9 mouse cellular contexts compared by ENCODE assay signal in genomic region chr5:146687541-146688313, GRCm38 (mm10).
DNase-seq lines count a peak whose midpoint lies in the region; ATAC-seq and TF ChIP-seq lines count a peak whose summit lies in the region.
"Had no signal": no experiment of that assay in that cellular context is flagged by ENCODE, and none has a peak within 500 bp of the region (broad histone marks: within the 10 kb centered on the region; RNA-seq: fewer than 3 reads in every experiment).

No protein-coding gene starts in this region.

- H3K36me3 ChIP-seq in kidney, embryonic 14.5 days (ENCODE audit: control insufficient read depth, insufficient read depth, low read length) = no peaks in the 10 kb centered on the region
- no peaks in the 10 kb centered on the region for H3K36me3 ChIP-seq in liver, embryonic 16.5 days (ENCODE audit: control insufficient read depth, insufficient read depth)
- no peaks in the 10 kb centered on the region for H3K36me3 ChIP-seq in small intestine, adult 2 months (ENCODE audit: control insufficient read depth, insufficient read depth, low read length)
- H3K36me3 ChIP-seq: midbrain, embryonic 15.5 days had no signal

- H3K27me3 ChIP-seq in kidney, embryonic 14.5 days (ENCODE audit: control insufficient read depth, insufficient read depth, low read length) = peaks cover 3% of the 10 kb centered on the region; the same call in 1 of the 2 replicates
- H3K27me3 ChIP-seq in liver, embryonic 16.5 days (ENCODE audit: control insufficient read depth, insufficient read depth, low read depth, low read length) = no peaks in the 10 kb centered on the region
- H3K27me3 ChIP-seq in small intestine, adult 2 months (ENCODE audit: control insufficient read depth, insufficient read depth, low read length) = no peaks in the 10 kb centered on the region

- H3K4me1 ChIP-seq in kidney, embryonic 14.5 days (ENCODE audit: control insufficient read depth, insufficient read depth, low read length) = peaks cover 27% of the 10 kb centered on the region
- H3K4me1 ChIP-seq in liver, embryonic 16.5 days (ENCODE audit: control insufficient read depth, low read depth, low read length) = peaks cover 24% of the 10 kb centered on the region
- peaks cover 53% of the 10 kb centered on the region for H3K4me1 ChIP-seq in small intestine, adult 2 months (ENCODE audit: control insufficient read depth, insufficient read depth, insufficient read length, low read length)
- H3K4me1 ChIP-seq: midbrain, embryonic 15.5 days had no signal

- no peak overlapping the region for H3K9ac ChIP-seq in kidney, embryonic 14.5 days (ENCODE audit: low read depth, low read length)
- H3K9ac ChIP-seq in liver, embryonic 16.5 days (ENCODE audit: low read depth, low read length) = peak overlapping the region; percentile 38; the same call in 1 of the 2 replicates
- H3K9ac ChIP-seq: midbrain, embryonic 15.5 days had no signal

- peak; percentile 16 to 47; a peak in 2 of 4 replicates for ATAC-seq in hematopoietic stem cell, adult 5-6 weeks (replicated peaks in 1 of 2; ENCODE audit: insufficient read depth in 1 of 2, low FRiP score in 2 of 2, low TSS enrichment in 1 of 2, low read depth in 1 of 2, poor library complexity in 2 of 2, severe bottlenecking in 2 of 2)
- ATAC-seq in kidney, embryonic 14.5 days (ENCODE audit: low FRiP score, low TSS enrichment) = peak; percentile 78
- peak; percentile 77 for ATAC-seq in liver, embryonic 16.5 days (ENCODE audit: low read depth)
- ATAC-seq: midbrain, embryonic 15.5 days had no signal

- H3K27ac ChIP-seq in kidney, embryonic 14.5 days (ENCODE audit: low read depth, low read length) = peak overlapping the region; percentile 77
- H3K27ac ChIP-seq in liver, embryonic 16.5 days (ENCODE audit: low read length) = peak overlapping the region; percentile 80
- peak overlapping the region; percentile 96 for H3K27ac ChIP-seq in small intestine, adult 2 months (ENCODE audit: insufficient read depth, low read depth, low read length)
- H3K27ac ChIP-seq: midbrain, embryonic 15.5 days had no signal

- H3K9me3 ChIP-seq in kidney, embryonic 14.5 days (ENCODE audit: control insufficient read depth, low read length) = no peaks in the 10 kb centered on the region
- H3K9me3 ChIP-seq in liver, embryonic 16.5 days (replicated peaks; ENCODE audit: control insufficient read depth, low read length) = no peaks in the 10 kb centered on the region
- H3K9me3 ChIP-seq: midbrain, embryonic 15.5 days had no signal

- no peak for TF ChIP-seq CTCF in small intestine, adult 2 months (IDR thresholded peaks at IDR 0.05; ENCODE audit: extremely low read depth, insufficient read length, insufficient replicate concordance, low read depth, low read length)

- TF ChIP-seq POLR2A in small intestine, adult 2 months (IDR thresholded peaks at IDR 0.05; ENCODE audit: low read depth, low read length) = no peak; the same call in 1 of the 2 replicates

- DNase-seq in frontal cortex, adult 2 months (ENCODE audit: extremely low spot score in 1 of 2, low spot score in 1 of 2) = no peak
- no peak for DNase-seq in layer of hippocampus, adult 11-12 months (ENCODE audit: low spot score)
- DNase-seq in cerebellum, adult 8-10 months = no peak
- DNase-seq: layer of hippocampus, postnatal 36 days had no signal

- peak overlapping the region; percentile 22; the same call in 1 of the 2 replicates for H3K4me2 ChIP-seq in kidney, embryonic 14.5 days (replicated peaks; ENCODE audit: low read depth, low read length)
- peak overlapping the region; percentile 54 for H3K4me2 ChIP-seq in liver, embryonic 16.5 days (ENCODE audit: low read depth, low read length)
- H3K4me2 ChIP-seq: midbrain, embryonic 15.5 days had no signal

- H3K4me3 ChIP-seq in kidney, embryonic 14.5 days (ENCODE audit: low read length) = no peak overlapping the region
- 0 out of 2 replicates have a peak overlapping the region, but pooled peaks have one; percentile 26 for H3K4me3 ChIP-seq in liver, embryonic 16.5 days (ENCODE audit: low read depth, low read length)
- peak overlapping the region; percentile 56 for H3K4me3 ChIP-seq in small intestine, adult 2 months (ENCODE audit: low read depth, low read length)
- H3K4me3 ChIP-seq: midbrain, embryonic 15.5 days had no signal

- WGBS in kidney, embryonic 14.5 days = 14% methylated on average over 17 of the region's 17 CpGs
- 54% methylated on average over 17 of the region's 17 CpGs for WGBS in liver, embryonic 16.5 days (ENCODE audit: insufficient replicate concordance)
- 16% methylated on average over 17 of the region's 17 CpGs for WGBS in small intestine, adult 2 months
